Mouse (Mus musculus): ENCODE measurements at regions not wholly inside any gene's neighbourhood (a gene's known extent, or its start where the extent isn't known, plus 50 kb on each side); places are given as distances from the start of the nearest gene placed in this dataset.

DNA sequence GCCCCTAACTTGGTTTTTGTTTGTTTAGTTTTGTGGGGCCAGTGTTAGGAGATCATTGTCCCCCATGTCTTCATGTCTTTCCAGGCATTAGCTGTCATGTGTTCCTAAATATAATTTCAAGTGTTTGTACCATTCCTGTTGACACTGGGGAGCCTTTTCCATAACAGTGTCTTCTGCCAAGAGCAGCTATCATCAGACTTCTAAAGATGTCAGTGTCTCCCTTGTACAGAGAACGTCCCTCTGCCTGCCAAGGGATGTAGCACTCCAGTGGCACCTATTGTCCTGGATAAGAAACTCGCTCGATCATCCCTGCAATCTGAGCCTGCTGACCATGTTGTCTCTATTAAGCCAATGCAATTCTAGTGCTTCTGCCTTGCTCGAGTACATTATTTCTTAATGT, 64.6 kb upstream of the Lhfpl2 start:
- DNase-seq (ENCODE audit: extremely low read depth, insufficient read length, low spot score) = no peak

DNA sequence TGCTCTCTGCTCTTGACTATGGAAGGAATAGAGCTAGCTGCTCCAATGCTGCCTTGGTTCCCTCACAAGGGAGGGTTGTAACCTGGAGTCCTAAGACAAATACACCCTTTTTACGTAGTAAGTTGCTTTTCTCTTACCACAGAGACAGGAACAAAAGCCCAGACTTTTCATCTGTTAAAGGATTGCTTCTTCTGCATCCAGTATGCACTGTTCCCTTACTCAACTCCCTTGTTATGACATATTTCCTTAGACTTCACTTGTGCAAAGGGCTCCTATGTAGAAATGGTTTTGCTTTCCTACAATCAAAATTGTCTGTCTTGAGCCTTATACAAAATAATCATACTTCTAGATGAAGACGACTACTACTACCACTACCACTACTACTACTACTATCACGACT, 62.2 kb upstream of the Lhfpl2 start:
- DNase-seq (ENCODE audit: extremely low read depth, insufficient read length, low spot score) = no peak

DNA sequence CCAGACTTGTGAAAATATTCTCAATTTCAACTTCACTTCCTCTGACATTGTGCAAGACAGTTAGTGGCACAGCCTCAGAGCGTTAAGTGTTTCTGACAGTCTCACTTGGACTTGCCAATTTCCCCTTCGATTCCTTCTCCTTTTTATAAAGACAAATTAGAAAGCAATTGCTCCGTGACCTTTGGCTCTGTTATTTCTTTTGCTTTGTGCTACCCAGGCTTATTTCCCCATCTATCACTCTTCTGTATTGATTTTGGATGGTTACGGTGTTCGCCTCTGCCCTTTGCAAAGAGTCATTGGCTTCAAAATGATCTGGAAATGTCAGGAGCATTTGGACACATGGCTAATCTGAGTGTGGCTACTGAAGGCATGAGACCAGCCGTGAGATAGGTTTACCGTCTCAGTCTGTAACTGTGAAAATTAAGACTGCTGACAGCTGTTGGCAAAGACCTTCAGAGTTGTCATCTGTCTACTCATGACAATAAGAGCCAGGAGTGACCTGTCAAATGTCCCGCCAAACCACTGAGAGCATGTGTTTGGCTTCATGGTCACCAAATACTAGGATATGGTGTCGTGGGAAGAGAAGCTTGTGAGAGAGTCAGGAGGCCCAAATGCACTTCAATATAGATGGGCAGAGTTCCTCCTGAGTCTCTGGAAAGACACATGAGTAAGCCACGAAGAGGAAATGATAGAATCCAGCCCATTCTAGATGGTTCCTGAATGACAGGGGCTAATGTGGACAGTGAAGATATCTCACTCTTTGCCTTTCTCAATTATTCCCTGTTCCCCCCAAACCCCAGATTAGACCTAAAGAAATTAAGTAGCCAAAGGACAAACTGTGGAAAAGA, 60.8 kb upstream of the Lhfpl2 start:
- DNase-seq (ENCODE audit: extremely low read depth, insufficient read length, low spot score) = no peak

DNA sequence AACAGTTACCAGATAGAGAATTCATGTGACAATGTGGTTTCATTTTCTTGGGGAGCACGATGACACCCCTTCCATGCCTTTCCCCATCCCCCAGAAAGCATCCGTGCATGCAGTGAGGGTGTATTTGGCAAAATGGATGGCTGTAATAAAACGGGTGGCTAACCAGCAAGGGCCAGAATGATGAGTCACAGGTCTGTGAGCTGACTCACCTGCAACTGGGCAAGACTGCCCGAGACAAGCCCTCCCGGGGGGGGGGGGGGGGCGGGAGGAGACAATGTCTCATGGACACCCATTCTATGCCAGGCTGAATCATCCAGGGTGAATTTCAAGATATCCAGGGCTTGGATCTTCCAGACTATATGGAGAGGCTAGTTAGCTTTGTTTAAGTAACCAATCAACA, 59.6 kb upstream of the Lhfpl2 start:
- DNase-seq (ENCODE audit: extremely low read depth, insufficient read length, low spot score) = peak; percentile 84

DNA sequence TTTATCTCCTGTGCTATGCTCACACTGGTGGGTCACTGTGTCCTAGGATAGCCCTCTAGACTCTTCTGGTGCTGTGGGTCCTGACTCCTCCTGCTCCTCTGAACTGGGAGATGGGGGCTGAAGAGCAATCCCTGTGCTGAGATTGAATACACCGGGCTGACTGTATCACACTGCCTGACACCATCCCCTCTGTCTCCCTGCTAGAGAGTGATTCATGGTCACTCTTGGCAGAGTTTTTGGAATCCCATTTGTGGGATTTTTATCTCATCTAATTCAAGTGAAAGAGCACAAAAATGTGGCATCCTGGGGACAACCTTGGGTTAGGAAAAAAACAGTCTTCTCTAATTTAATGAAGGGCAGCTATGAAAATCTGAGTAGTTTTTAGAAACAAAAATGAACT, 59.2 kb upstream of the Lhfpl2 start:
- no peak for DNase-seq (ENCODE audit: extremely low read depth, insufficient read length, low spot score)

DNA sequence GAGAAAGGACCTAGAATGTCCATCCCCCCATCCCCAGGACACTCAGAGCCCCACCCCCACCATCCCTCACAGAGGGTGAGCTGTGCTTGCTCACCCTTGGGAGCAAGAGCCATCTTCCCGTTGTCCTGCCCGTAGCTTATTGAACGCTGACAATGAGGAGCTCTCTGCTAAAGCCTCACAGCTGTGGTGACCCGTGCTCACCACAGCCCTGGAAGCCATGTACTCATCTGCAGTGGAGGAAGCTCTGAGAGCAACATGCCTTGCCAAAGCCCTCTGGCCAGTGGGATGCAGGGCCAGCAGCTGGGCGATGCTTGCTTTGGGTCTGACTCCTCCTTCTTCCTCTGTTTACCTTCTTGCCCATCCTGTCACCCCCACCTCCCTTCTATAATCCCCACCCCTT, 53.8 kb upstream of the Lhfpl2 start:
- no peak for DNase-seq (ENCODE audit: extremely low read depth, insufficient read length, low spot score)

DNA sequence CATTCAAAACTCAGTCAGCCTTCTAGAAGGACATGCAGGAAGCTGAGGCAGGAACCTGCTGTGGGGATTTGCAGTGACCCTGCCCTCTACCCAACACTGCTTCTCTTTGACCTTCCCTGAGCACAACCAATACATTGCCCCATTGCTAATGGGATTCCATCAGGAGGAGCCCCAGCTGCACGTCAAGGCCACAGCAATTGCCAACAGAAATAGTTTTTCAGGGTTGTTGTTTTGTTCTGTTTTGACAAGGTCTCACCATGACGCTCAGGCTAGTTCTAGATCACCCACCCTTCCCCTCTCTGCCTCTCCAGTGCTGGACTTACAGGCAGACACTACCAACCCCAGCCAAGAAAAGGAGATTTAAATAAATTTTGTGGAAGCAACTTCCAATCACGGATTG, 53.2 kb upstream of the Lhfpl2 start:
- no peak for DNase-seq (ENCODE audit: extremely low read depth, insufficient read length, low spot score)

DNA sequence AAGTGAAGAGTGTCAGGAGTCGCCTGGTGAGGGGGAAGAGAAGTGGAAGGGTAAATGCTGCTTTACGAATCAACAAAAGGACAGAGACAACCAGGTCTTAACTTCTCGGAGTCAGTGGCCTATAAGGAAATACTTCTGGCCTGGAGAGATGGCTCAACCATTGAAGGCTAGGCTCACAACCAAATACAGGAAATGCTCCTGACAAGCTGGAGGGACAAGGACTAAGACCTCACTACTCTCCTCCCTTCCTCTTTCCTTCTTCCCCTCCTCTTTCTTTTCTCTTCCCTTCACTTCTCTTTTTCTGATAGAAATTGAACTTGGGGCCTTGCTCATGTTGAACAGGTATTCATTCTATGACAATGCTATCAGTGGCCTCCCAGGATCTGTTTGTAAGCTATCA, 51.7 kb upstream of the Lhfpl2 start:
- DNase-seq (ENCODE audit: extremely low read depth, insufficient read length, low spot score) = no peak

Data from 3134 (cell line).